Mouse (Mus musculus) left cerebral cortex, postnatal 14 days (tissue): ENCODE results near the gene Slc38a4. TPM values are rescaled to one million over a fixed set of nuclear protein-coding genes. Genes with fewer than 3 reads are reported as not detected.

ENCODE experiments used
- total RNA-seq, 2 experiments: library from RNA; stranded (reverse); gene quantifications; 2 replicates each; pipeline ENCODE4 v1.2.3; 2021

Slc38a4 gene
- total RNA-seq, 2 experiments from 2014 or later, result 1.3 to 1.5 TPM

Other genes with a start within 250 kb of the Slc38a4 start
- gene Pced1b, start 191.2 kb upstream of the Slc38a4 start, total RNA-seq, result 1 to 10 TPM; 5.9 to 6.1 TPM
- 1 to 10 TPM; 5.9 to 6.8 TPM for gene Amigo2, start 191.3 kb upstream of the Slc38a4 start, total RNA-seq